Mouse (Mus musculus) frontal cortex, postnatal 25 days (tissue): ENCODE measurements around the gene Uchl4.
"Not testable (repeated sequence)": the region's sequence is repeated elsewhere in the genome, so short reads cannot be mapped to it uniquely, and the experiment has no call there.

Source experiments
- DNase-seq, 2 experiments: peaks; one replicate each; pipeline ENCODE4 v3.0.0; 2022; ENCODE audit warnings: low spot score in 2 of 2

Gene Uchl4

GRCm38 (mm10) chr9:64234768-64235435 lies at the start of gene Uchl4:
Gene Uchl4, plus strand, starts transcription at chr9:64235201.
- no peak for DNase-seq

- no peak for DNase-seq
Measured at GRCm38 (mm10) chr9:64193879-64194278, 41.1 kb upstream of the Uchl4 start.

GRCm38 (mm10) chr9:64195554-64195953 lies 39.4 kb upstream of the Uchl4 start:
- peak; percentile 38 to 55 for DNase-seq

- no peak for DNase-seq
Measured at GRCm38 (mm10) chr9:64197524-64197923, 37.5 kb upstream of the Uchl4 start.

- DNase-seq = no peak
Measured at GRCm38 (mm10) chr9:64198068-64198762, 36.8 kb upstream of the Uchl4 start.

GRCm38 (mm10) chr9:64198763-64199418 lies 36.1 kb upstream of the Uchl4 start:
- DNase-seq = not testable (repeated sequence)

GRCm38 (mm10) chr9:64199897-64200296 lies 35.1 kb upstream of the Uchl4 start:
- no peak for DNase-seq

- DNase-seq = no peak
Measured at GRCm38 (mm10) chr9:64202331-64202730, 32.7 kb upstream of the Uchl4 start.

- no peak for DNase-seq
Measured at GRCm38 (mm10) chr9:64202866-64203265, 32.1 kb upstream of the Uchl4 start.

GRCm38 (mm10) chr9:64207509-64208084 lies 27.4 kb upstream of the Uchl4 start:
- no peak for DNase-seq

GRCm38 (mm10) chr9:64214452-64214851 lies 20.5 kb upstream of the Uchl4 start:
- no peak for DNase-seq

GRCm38 (mm10) chr9:64216090-64216489 lies 18.9 kb upstream of the Uchl4 start:
- DNase-seq = no peak

GRCm38 (mm10) chr9:64216641-64217040 lies 18.4 kb upstream of the Uchl4 start:
- DNase-seq = no peak

GRCm38 (mm10) chr9:64217887-64218286 lies 17.1 kb upstream of the Uchl4 start:
- DNase-seq = no peak

- no peak for DNase-seq
Measured at GRCm38 (mm10) chr9:64219305-64219704, 15.7 kb upstream of the Uchl4 start.

GRCm38 (mm10) chr9:64219772-64220420 lies 15.1 kb upstream of the Uchl4 start:
- no peak for DNase-seq

GRCm38 (mm10) chr9:64220603-64221002 lies 14.4 kb upstream of the Uchl4 start:
- DNase-seq = no peak

GRCm38 (mm10) chr9:64221480-64221879 lies 13.5 kb upstream of the Uchl4 start:
- DNase-seq = no peak

- DNase-seq = no peak
Measured at GRCm38 (mm10) chr9:64222098-64222497, 12.9 kb upstream of the Uchl4 start.

- no peak for DNase-seq
Measured at GRCm38 (mm10) chr9:64225805-64226204, 9.2 kb upstream of the Uchl4 start.

- no peak for DNase-seq
Measured at GRCm38 (mm10) chr9:64227736-64228135, 7.3 kb upstream of the Uchl4 start.

GRCm38 (mm10) chr9:64228972-64229371 lies 6.0 kb upstream of the Uchl4 start:
- DNase-seq = no peak
